Mouse (Mus musculus) midbrain, embryonic 13.5 days (tissue): ENCODE measurements around the gene H2-Ab1. TPM values are rescaled to one million over a fixed set of nuclear protein-coding genes. Genes with fewer than 3 reads are reported as not detected.
"Not testable (repeated sequence)": the region's sequence is repeated elsewhere in the genome, so short reads cannot be mapped to it uniquely, and the experiment has no call there.

ENCODE experiments used
- ATAC-seq: fragments of 200-750 bp; cut with Nextera tagmentation; 2 replicates; pipeline ENCODE4 v1.8.0; 2017; ENCODE audit warnings: mild to moderate bottlenecking, moderate TSS enrichment, moderate library complexity
- H3K27ac ChIP-seq: fragments of 300-500 bp; sonication (generic); 2 replicates; pipeline ENCODE4 v1.5.1; 2015; ENCODE audit warnings: inconsistent platforms, mild to moderate bottlenecking, moderate library complexity
- H3K27me3 ChIP-seq: fragments of 300-500 bp; sonication (generic); 2 replicates; pipeline ENCODE4 v1.6.1; 2015; ENCODE audit warnings: mild to moderate bottlenecking, inconsistent platforms
- H3K36me3 ChIP-seq: fragments of 300-500 bp; sonication (generic); 2 replicates; pipeline ENCODE4 v1.6.1; 2015; ENCODE audit warnings: mild to moderate bottlenecking, inconsistent platforms
- H3K4me1 ChIP-seq: fragments of 300-500 bp; sonication (generic); replicated peaks from 2 replicates; pipeline ENCODE4 v1.6.1; 2015; ENCODE audit warnings: inconsistent platforms
- H3K4me2 ChIP-seq: fragments of 300-500 bp; sonication (generic); replicated peaks from 2 replicates; pipeline ENCODE4 v1.6.1; 2015; ENCODE audit warnings: moderate library complexity, mild to moderate bottlenecking, inconsistent platforms
- H3K4me3 ChIP-seq: fragments of 300-500 bp; sonication (generic); replicated peaks from 2 replicates; pipeline ENCODE4 v1.5.1; 2015; ENCODE audit warnings: mild to moderate bottlenecking, inconsistent platforms
- H3K9ac ChIP-seq: fragments of 300-500 bp; sonication (generic); replicated peaks from 2 replicates; pipeline ENCODE4 v1.6.1; 2015; ENCODE audit warnings: mild to moderate bottlenecking, inconsistent platforms
- H3K9me3 ChIP-seq: fragments of 300-500 bp; sonication (generic); 2 replicates; pipeline ENCODE4 v1.6.1; 2016; ENCODE audit warnings: mild to moderate bottlenecking, inconsistent platforms
- WGBS: fragments of 180-500 bp; shearing (Covaris S2); methylation state at CpG from one replicate; pipeline ENCODE4 v1.1.7; 2015; 5-methylcytosine and 5-hydroxymethylcytosine counted together
- polyA plus RNA-seq: library from polyadenylated mRNA; unstranded; fragments of >200 nt; fragmentation: Nextera tagmentation; extraction: Ambion mirVana; gene quantifications from 2 replicates; pipeline ENCODE4 v1.2.1, GENCODE M21; 2015

The H2-Ab1 gene
- polyA plus RNA-seq = 1.7 and 2.1 TPM in 2 replicates

DNA sequence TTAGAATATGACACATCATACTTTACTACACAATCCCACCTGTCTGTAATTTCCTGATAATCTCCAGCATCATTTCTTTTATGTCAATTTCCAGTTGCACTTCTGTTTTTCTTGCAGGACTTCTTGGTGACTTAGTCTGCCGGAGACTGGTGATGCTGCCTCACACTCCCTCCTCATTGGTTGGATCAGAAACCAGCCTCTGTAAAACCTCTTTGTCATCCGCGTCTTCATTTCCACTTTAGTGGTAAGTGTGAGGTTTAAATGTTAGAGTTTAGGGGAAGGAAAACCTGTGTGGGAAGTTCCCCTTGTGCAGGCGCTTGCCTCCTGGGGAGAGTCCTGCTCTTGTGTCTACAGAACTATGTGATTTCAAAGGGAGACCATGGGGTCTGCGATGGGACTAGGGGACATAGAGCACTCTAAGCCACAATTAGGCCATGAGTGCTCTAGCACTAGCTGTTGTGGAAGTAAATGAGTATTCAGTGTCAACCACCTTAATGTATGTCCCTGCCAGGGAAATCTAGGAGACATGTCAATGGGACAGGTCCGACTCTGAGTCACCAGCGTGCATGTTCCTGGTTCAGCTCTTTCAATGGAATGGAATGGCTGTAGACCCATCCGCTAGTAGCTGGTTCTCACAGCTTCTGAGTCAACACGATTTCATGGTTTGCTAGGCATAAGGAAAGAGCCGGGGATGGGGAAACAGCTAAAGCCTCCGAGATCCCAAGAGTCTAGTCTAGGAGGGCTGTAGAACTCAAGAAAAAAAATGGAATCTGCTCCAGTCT is at the start of gene H2-Ab1:
Gene H2-Ab1, plus strand, starts transcription at position 96 of the 782 bp plus-strand sequence.
- H3K9me3 ChIP-seq = no peaks in the 10 kb centered on the region
- 0 out of 2 replicates have a peak, but pooled peaks cover 2% of the 10 kb centered on the region for H3K4me1 ChIP-seq
- no peak within 1 kb of the TSS for H3K4me3 ChIP-seq
- ATAC-seq = no peak
- peaks cover 9% of the 10 kb centered on the region; the same call in 1 of the 2 replicates for H3K27me3 ChIP-seq
- WGBS = 72% methylated on average over 11 of the region's 11 CpGs
- no peak within 1 kb of the TSS for H3K9ac ChIP-seq
- H3K4me2 ChIP-seq = no peak within 1 kb of the TSS
- H3K36me3 ChIP-seq = no peaks in the 10 kb centered on the region
- H3K27ac ChIP-seq = no peak within 1 kb of the TSS

DNA sequence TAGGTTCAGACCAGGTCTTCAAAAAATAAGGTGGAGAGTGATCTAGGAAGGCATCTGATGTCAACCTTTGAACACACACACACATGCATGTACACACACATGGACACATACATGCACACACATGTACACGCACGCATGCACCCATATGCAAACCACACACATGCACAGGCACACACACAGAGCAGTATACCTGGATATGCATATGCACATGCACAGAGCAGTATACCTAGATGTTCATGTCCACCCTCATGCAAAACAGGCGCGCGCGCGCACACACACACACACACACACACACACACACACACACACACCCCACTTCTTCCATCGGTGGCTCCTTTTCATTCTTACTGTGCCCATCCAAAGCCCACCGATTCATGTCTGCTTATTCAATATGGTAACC is 49.6 kb upstream of the H2-Ab1 start:
- no peak overlapping the region for H3K4me2 ChIP-seq
- WGBS = 98% methylated on average over 9 of the region's 9 CpGs
- ATAC-seq = no peak
- no peak overlapping the region for H3K27ac ChIP-seq
- no peak overlapping the region for H3K4me3 ChIP-seq
- H3K9ac ChIP-seq = no peak overlapping the region
- peaks cover 14% of the 10 kb centered on the region for H3K4me1 ChIP-seq
- peaks cover 76% of the 10 kb centered on the region for H3K27me3 ChIP-seq
- no peaks in the 10 kb centered on the region for H3K9me3 ChIP-seq
- no peaks in the 10 kb centered on the region for H3K36me3 ChIP-seq

DNA sequence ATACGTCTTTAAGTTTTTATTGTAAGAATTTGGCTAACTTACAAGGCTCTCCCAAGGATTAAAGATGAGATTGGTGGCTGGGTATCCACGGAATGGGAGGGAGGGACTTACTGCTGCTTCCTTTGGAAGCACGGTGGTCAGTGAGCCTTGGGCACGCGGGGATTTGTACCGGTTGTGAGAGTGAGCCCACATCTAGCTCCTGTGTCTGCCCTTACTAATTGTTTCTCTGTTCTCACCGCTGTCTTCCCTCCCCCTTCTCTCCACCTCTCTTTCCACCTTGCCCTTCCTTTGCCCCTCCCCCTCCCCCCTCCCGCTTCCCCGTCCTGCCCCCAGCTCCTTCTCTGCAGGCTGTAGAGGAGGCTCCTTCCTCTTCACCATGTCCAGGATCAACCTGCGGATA is 49.1 kb upstream of the H2-Ab1 start:
- Histone ChIP-seq H3K27me3 (peaks cover 76% of the 10 kb centered on the region), H3K27ac (no peak overlapping the region), H3K9me3 (no peaks in the 10 kb centered on the region), H3K9ac (no peak overlapping the region), H3K36me3 (no peaks in the 10 kb centered on the region), H3K4me2 (no peak overlapping the region), H3K4me1 (peaks cover 14% of the 10 kb centered on the region), H3K4me3 (no peak overlapping the region)
- 28% methylated on average over 10 of the region's 10 CpGs for WGBS
- no peak for ATAC-seq

DNA sequence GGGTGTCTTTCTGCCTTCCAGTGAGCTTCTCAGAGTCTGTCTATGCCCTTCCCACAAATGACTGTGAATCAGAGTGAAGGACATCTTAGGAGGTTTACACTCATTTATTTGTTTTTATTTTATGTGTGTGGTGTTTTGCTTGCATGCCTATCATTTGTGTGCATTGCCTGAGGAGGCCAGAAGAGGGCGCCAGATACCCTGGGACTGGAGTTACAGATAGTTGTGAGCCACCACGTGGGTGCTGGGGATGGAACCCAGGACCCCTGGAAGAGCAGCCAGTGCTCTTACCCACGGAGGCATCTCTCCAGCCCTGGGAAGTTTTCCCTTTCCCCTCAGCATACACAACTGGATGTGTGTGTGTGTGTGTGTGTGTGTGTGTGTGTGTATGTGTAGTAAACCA is 47.8 kb upstream of the H2-Ab1 start:
- WGBS = 51% methylated on average over 3 of the region's 3 CpGs

DNA sequence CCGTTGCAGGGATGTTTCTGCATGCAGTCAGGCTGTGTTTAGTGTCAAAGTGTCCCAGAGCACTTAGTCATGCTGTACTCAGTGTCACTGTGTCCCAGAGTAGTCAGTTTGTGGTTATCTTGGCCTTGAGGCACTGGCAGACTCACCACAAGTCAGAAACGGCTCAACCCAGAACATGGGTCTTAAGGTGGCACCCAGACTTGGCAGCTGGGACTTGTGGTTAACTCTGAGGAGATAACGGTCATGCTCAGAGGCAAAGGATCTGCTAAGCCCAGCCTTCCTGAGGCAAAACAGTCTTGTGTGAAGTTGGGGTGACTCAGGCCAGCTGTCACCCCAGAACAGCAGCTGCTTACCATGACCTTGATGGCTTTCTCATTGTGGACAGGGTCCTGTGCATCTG is 46.9 kb upstream of the H2-Ab1 start:
- H3K4me1 ChIP-seq = peaks cover 5% of the 10 kb centered on the region; the same call in 1 of the 2 replicates
- no peak for ATAC-seq
- no peak overlapping the region for H3K9ac ChIP-seq
- no peaks in the 10 kb centered on the region for H3K36me3 ChIP-seq
- WGBS = 86% methylated on average over 3 of the region's 3 CpGs
- no peak overlapping the region for H3K27ac ChIP-seq
- no peak overlapping the region for H3K4me3 ChIP-seq
- no peak overlapping the region for H3K4me2 ChIP-seq
- H3K27me3 ChIP-seq = peaks cover 79% of the 10 kb centered on the region
- H3K9me3 ChIP-seq = no peaks in the 10 kb centered on the region

More for the DNA sequence above, 47.8 kb upstream of the H2-Ab1 start:
- no peak overlapping the region for H3K9ac ChIP-seq
- no peak overlapping the region for H3K4me3 ChIP-seq
- no peaks in the 10 kb centered on the region for H3K9me3 ChIP-seq
- peaks cover 11% of the 10 kb centered on the region for H3K4me1 ChIP-seq
- H3K36me3 ChIP-seq = no peaks in the 10 kb centered on the region
- H3K27me3 ChIP-seq = peaks cover 80% of the 10 kb centered on the region
- no peak overlapping the region for H3K4me2 ChIP-seq
- ATAC-seq = no peak
- no peak overlapping the region for H3K27ac ChIP-seq

DNA sequence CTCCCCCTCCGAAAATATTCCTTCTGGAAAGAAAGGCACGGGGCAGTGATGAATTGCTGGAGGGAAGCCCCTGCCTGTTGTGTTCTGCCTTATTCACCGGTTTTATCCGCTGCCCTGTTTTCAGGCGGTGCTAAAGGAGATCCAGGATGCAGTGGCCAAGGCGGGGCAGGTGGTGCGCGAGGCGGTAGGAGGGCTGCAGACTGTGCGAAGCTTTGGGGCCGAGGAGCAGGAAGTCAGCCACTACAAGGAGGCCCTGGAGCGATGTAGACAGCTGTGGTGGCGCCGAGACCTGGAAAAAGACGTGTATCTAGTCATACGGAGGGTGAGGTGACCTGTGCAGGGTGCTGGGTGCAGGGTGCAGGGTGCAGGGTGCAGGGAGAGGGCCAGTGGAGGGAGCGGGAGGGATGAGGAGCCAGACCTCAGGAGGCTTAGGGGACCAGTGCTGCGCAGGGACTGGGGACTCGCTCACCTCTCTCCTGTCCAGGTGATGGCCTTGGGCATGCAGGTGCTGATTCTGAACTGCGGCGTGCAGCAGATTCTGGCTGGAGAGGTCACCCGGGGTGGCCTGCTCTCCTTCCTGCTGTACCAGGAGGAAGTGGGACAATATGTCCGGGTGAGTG is 45.6 kb upstream of the H2-Ab1 start:
- no peak overlapping the region for H3K9ac ChIP-seq

DNA sequence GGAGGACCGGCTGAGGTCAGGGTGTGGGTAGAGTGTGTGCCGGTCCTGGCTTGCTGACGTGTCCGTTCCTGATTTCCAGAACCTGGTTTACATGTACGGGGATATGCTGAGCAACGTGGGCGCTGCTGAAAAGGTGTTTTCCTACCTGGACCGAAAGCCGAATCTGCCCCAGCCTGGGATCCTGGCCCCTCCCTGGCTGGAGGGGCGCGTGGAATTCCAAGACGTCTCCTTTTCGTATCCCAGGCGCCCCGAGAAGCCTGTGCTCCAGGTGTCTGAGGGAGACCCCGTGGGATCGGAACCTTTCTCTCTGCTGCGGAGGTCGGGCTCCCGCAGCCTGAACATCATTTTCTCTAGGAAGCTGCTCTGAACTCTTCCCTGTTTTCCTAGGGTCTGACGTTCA is 43.6 kb upstream of the H2-Ab1 start:
- Histone ChIP-seq H3K9me3 (no peaks in the 10 kb centered on the region), H3K4me3 (no peak overlapping the region), H3K4me1 (peaks cover 5% of the 10 kb centered on the region; the same call in 1 of the 2 replicates), H3K36me3 (no peaks in the 10 kb centered on the region), H3K27ac (no peak overlapping the region), H3K27me3 (peaks cover 58% of the 10 kb centered on the region), H3K4me2 (no peak overlapping the region), H3K9ac (no peak overlapping the region; the same call in 1 of the 2 replicates)
- no peak for ATAC-seq
- WGBS = 41% methylated on average over 21 of the region's 21 CpGs

More for the DNA sequence above, 45.6 kb upstream of the H2-Ab1 start:
- ATAC-seq = no peak
- no peaks in the 10 kb centered on the region for H3K9me3 ChIP-seq
- no peak overlapping the region for H3K4me2 ChIP-seq
- H3K4me1 ChIP-seq = peaks cover 5% of the 10 kb centered on the region; the same call in 1 of the 2 replicates
- WGBS = 19% methylated on average over 23 of the region's 23 CpGs
- peaks cover 67% of the 10 kb centered on the region for H3K27me3 ChIP-seq
- H3K36me3 ChIP-seq = no peaks in the 10 kb centered on the region
- no peak overlapping the region for H3K4me3 ChIP-seq
- H3K27ac ChIP-seq = no peak overlapping the region

DNA sequence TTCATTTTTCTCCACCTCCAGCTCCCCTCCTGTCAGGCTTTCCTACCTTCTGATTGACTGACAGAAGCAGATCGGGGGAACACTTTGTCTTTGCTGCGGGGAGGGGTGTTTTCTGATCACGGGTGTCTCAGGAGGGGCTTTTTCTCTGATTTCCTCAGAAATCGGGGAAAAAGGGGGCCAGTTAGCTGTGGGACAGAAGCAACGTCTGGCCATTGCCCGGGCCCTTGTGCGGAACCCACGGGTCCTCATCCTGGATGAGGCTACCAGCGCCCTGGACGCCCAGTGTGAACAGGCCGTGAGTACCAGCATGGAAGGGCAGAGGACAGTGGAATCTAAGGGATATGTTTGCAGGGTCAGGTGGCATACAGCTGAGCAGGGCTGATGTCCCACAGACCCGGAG is 42.3 kb upstream of the H2-Ab1 start:
- H3K4me2 ChIP-seq = no peak overlapping the region
- H3K4me1 ChIP-seq = peaks cover 5% of the 10 kb centered on the region; the same call in 1 of the 2 replicates
- no peaks in the 10 kb centered on the region for H3K36me3 ChIP-seq
- H3K9me3 ChIP-seq = no peaks in the 10 kb centered on the region
- WGBS = 86% methylated on average over 12 of the region's 12 CpGs
- H3K27me3 ChIP-seq = peaks cover 53% of the 10 kb centered on the region
- no peak overlapping the region for H3K9ac ChIP-seq
- H3K4me3 ChIP-seq = no peak overlapping the region
- no peak for ATAC-seq
- H3K27ac ChIP-seq = no peak overlapping the region

DNA sequence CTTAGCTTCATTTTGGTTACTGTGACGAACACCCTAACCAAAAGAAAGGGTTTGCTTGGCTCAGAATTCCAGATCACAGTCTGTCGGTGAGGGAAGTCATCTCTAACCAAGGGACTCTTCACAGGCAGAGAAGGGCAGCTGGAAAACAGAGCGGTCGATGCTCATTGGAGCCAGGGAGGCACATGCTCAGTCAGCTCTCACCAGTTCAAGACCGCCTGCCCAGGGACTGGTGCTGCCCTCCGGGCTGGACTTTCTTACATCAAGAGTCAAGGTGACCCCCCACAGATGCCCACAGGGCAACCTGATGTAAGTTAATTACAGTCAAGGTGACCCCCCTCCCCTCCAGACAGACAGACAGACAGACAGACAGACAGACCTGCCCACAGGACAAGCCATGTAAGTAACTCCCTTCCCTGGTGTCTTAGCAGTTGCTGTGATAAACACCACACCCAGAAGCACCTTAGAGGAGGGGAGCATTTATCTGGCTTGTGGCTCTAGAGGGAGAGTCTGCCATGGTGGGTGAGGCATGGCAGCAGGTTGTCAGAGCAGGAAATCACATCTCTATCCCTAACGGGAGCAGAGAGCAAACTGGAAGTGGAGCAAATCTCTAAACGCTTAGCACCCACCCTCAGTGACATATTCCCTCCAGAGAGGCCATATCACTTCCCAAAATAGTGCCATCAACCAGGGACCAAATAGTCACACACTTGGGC is 40.1 kb upstream of the H2-Ab1 start:
- Histone ChIP-seq H3K27ac (no peak overlapping the region), H3K4me3 (no peak overlapping the region), H3K9ac (no peak overlapping the region), H3K36me3 (no peaks in the 10 kb centered on the region), H3K9me3 (no peaks in the 10 kb centered on the region), H3K4me2 (no peak overlapping the region), H3K27me3 (peaks cover 32% of the 10 kb centered on the region), H3K4me1 (no peaks in the 10 kb centered on the region)
- WGBS = 89% methylated on average over 8 of the region's 8 CpGs
- ATAC-seq = no peak

DNA sequence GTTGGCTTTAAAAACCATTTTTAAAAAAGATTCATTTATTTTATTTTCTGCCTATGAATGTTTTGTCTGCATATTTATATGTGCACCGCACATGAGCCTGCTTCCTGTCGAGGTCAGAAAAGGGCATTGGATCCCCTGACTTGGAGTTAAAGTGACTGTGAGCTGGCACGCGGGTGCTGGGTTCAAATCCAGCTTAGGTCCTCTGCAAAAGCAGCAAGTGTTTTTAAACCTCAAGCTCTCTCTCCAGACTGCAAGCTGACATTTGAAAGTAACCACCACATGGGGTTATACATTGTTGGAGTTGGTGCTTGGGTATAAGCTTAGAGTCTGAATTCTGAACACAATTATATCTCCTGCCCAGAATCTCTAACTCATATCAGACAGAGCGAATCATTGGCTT is 39.5 kb upstream of the H2-Ab1 start:
- 89% methylated on average over 5 of the region's 5 CpGs for WGBS
- ATAC-seq = no peak
- no peak overlapping the region for H3K9ac ChIP-seq

DNA sequence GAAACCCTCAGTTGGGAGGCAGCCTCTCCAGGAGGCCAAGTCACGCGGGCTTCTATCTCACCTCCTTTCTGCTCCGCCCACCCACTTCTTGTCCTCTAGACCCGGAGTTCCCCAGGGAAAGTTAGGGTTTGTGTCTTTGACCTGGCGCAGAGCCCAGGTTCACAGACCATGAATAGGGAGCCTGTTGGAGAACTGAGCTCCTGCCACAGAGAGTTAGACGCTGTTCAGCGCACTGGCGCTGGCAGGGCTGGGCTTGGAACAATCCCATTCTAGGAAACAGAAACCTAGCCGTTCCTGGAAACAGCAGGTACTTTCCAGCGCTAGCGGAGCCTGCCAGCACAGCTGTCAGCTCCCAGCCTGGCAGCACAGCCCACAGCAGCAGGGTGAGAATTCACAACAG is 38.8 kb upstream of the H2-Ab1 start:
- H3K4me1 ChIP-seq = no peaks in the 10 kb centered on the region
- no peaks in the 10 kb centered on the region for H3K36me3 ChIP-seq
- no peaks in the 10 kb centered on the region for H3K9me3 ChIP-seq
- no peak for ATAC-seq
- H3K9ac ChIP-seq = no peak overlapping the region
- no peak overlapping the region for H3K4me3 ChIP-seq
- no peak overlapping the region for H3K27ac ChIP-seq
- H3K4me2 ChIP-seq = no peak overlapping the region
- H3K27me3 ChIP-seq = peaks cover 20% of the 10 kb centered on the region
- 89% methylated on average over 11 of the region's 11 CpGs for WGBS

More for the DNA sequence above, 39.5 kb upstream of the H2-Ab1 start:
- Histone ChIP-seq H3K4me1 (no peaks in the 10 kb centered on the region), H3K36me3 (no peaks in the 10 kb centered on the region), H3K9me3 (no peaks in the 10 kb centered on the region), H3K4me3 (no peak overlapping the region), H3K27ac (no peak overlapping the region), H3K27me3 (peaks cover 26% of the 10 kb centered on the region), H3K4me2 (no peak overlapping the region)

DNA sequence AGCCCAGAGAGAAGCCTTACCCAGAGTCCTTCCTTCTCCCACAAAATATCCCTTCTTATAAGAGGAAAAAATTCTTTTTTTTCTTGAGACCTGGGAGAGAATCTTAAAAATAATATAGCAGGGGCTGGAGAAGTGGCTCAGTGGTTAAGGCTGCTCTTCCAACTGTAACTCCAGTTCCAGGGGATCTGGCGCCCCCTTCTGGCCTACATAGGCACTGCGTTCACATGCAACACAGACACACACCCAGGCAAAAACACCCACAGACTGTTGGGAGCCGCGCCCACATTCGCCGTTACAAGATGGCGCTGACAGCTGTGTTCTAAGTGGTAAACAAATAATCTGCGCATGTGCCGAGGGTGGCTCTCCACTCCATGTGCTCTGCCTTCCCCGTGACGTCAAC is 38.4 kb upstream of the H2-Ab1 start:
- H3K27ac ChIP-seq, H3K9me3 ChIP-seq, H3K4me2 ChIP-seq, H3K4me3 ChIP-seq, H3K4me1 ChIP-seq, H3K9ac ChIP-seq, H3K36me3 ChIP-seq, ATAC-seq: not testable (repeated sequence)
- WGBS = 90% methylated on average over 9 of the region's 11 CpGs
- peaks cover 15% of the 10 kb centered on the region for H3K27me3 ChIP-seq
